In the genomic region with DNA sequence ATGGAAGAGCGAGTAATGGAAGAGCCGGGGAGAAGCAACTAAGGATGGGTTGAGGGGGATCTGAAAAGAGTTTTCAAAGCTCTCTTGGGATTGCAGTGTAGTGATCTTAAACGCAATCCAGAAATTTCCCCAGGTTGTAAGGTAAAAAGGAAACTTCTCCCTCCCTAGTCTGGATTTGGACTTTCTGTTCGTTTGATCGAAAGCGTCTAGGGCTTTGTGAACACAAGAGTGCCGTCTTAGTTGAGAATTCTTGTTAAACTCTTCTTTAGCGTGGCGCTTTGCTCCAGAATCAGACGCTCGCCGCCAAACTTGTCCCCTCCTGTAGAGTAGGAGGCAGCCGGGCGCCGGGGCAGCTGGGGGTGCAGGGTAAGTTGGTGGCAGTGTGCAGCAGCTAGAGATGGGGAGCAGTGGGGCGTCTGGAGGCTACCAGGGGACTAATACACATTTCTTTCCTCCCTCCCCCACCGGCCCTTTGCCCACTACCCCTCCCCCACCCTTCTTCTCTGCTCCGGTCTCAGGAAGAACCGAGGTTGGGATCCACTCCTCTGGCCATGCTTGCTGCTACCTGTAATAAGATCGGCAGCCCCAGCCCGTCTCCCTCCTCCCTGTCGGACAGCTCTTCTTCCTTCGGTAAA, we compare ENCODE assay signal across 7 mouse cellular contexts. TPM values are rescaled to one million over a fixed set of nuclear protein-coding genes. Genes with fewer than 3 reads are reported as not detected.
A peak's percentile ranks its signal among the peaks of the same experiment; 100 is the strongest.
DNase-seq lines count a peak whose midpoint lies in the region; ATAC-seq and TF ChIP-seq lines count a peak whose summit lies in the region.

No protein-coding gene starts in this region.

- TF ChIP-seq POLR2A in small intestine, adult 2 months (IDR thresholded peaks at IDR 0.05; ENCODE audit: low read depth, low read length): no peak

- peak overlapping the region; percentile 87 for H3K4me2 ChIP-seq in lung, embryonic 15.5 days
- peak overlapping the region; percentile 61 for H3K4me2 ChIP-seq in forebrain, embryonic 14.5 days (ENCODE audit: low read length)
- peak overlapping the region; percentile 61 for H3K4me2 ChIP-seq in limb, embryonic 13.5 days (replicated peaks)

- peaks cover 24% of the 10 kb centered on the region for H3K4me1 ChIP-seq in lung, embryonic 15.5 days
- peaks cover 3% of the 10 kb centered on the region; the same call in 1 of the 2 replicates for H3K4me1 ChIP-seq in forebrain, embryonic 14.5 days (ENCODE audit: control insufficient read depth, insufficient read depth, low read length)
- peaks cover 30% of the 10 kb centered on the region for H3K4me1 ChIP-seq in limb, embryonic 13.5 days
- peaks cover 18% of the 10 kb centered on the region for H3K4me1 ChIP-seq in small intestine, adult 2 months (ENCODE audit: control insufficient read depth, insufficient read depth, insufficient read length, low read length)

- no peaks in the 10 kb centered on the region for H3K9me3 ChIP-seq in lung, embryonic 15.5 days
- no peaks in the 10 kb centered on the region for H3K9me3 ChIP-seq in forebrain, embryonic 14.5 days (replicated peaks; ENCODE audit: control insufficient read depth, low read length)
- no peaks in the 10 kb centered on the region for H3K9me3 ChIP-seq in limb, embryonic 13.5 days

- no peak overlapping the region for H3K9ac ChIP-seq in lung, embryonic 15.5 days
- peak overlapping the region; percentile 75 for H3K9ac ChIP-seq in forebrain, embryonic 14.5 days (ENCODE audit: low read length)
- H3K9ac ChIP-seq in limb, embryonic 13.5 days: peak overlapping the region; percentile 31; the same call in 1 of the 2 replicates

- peak overlapping the region; percentile 17 for H3K4me3 ChIP-seq in lung, embryonic 15.5 days
- peak overlapping the region; percentile 46 for H3K4me3 ChIP-seq in forebrain, embryonic 14.5 days (ENCODE audit: low read depth, low read length)
- peak overlapping the region; percentile 47 for H3K4me3 ChIP-seq in limb, embryonic 13.5 days
- H3K4me3 ChIP-seq in small intestine, adult 2 months (ENCODE audit: low read depth, low read length): peak overlapping the region; percentile 40

- no peak for TF ChIP-seq CTCF in small intestine, adult 2 months (IDR thresholded peaks at IDR 0.05; ENCODE audit: extremely low read depth, insufficient read length, insufficient replicate concordance, low read depth, low read length)

- WGBS in lung, embryonic 15.5 days: 4% methylated on average over 22 of the region's 23 CpGs
- WGBS in forebrain, embryonic 14.5 days: 0% methylated on average over 23 of the region's 23 CpGs
- WGBS in limb, embryonic 13.5 days: under 1% methylated on average over 23 of the region's 23 CpGs
- 3% methylated on average over 23 of the region's 23 CpGs for WGBS in small intestine, adult 2 months

- H3K27ac ChIP-seq in lung, embryonic 15.5 days: no peak overlapping the region
- peak overlapping the region; percentile 82 for H3K27ac ChIP-seq in forebrain, embryonic 14.5 days (ENCODE audit: low read depth, low read length)
- H3K27ac ChIP-seq in limb, embryonic 13.5 days: no peak overlapping the region
- H3K27ac ChIP-seq in small intestine, adult 2 months (ENCODE audit: insufficient read depth, low read depth, low read length): no peak overlapping the region

- no peak for DNase-seq in lung, postnatal 10 days
- DNase-seq in forebrain, embryonic 14.5 days (ENCODE audit: low spot score): no peak
- no peak for DNase-seq in MN1 (ENCODE audit: low spot score)
- no peak for DNase-seq in Muller cell, postnatal 12 days (ENCODE audit: inconsistent ontology term)

- ATAC-seq in lung, embryonic 15.5 days (ENCODE audit: borderline replicate concordance, extremely low read depth, low FRiP score, low TSS enrichment): no peak
- peak; percentile 16; the same call in 1 of the 2 replicates for ATAC-seq in forebrain, embryonic 14.5 days
- no peak for ATAC-seq in limb, embryonic 13.5 days (ENCODE audit: low FRiP score, low read depth)

- H3K36me3 ChIP-seq in lung, embryonic 15.5 days: no peaks in the 10 kb centered on the region
- H3K36me3 ChIP-seq in forebrain, embryonic 14.5 days (ENCODE audit: control insufficient read depth, insufficient read depth, low read length): no peaks in the 10 kb centered on the region
- no peaks in the 10 kb centered on the region for H3K36me3 ChIP-seq in limb, embryonic 13.5 days
- no peaks in the 10 kb centered on the region for H3K36me3 ChIP-seq in small intestine, adult 2 months (ENCODE audit: control insufficient read depth, insufficient read depth, low read length)

- H3K27me3 ChIP-seq in lung, embryonic 15.5 days: peaks cover 93% of the 10 kb centered on the region
- peaks cover 40% of the 10 kb centered on the region for H3K27me3 ChIP-seq in forebrain, embryonic 14.5 days (replicated peaks; ENCODE audit: control insufficient read depth, insufficient read depth, low read length)
- peaks cover 90% of the 10 kb centered on the region for H3K27me3 ChIP-seq in limb, embryonic 13.5 days
- peaks cover 56% of the 10 kb centered on the region for H3K27me3 ChIP-seq in small intestine, adult 2 months (ENCODE audit: control insufficient read depth, insufficient read depth, low read length)

RNA-seq across cellular contexts. Expression of a gene that starts 1.8 kb away (rescaled TPM):
- polyA plus RNA-seq in lung, embryonic 15.5 days (2015; fragmentation: Nextera tagmentation; extraction: Ambion mirVana): 0.06 TPM in 1 of 2 replicates, not detected in the other
- 10.6 and 11.3 TPM in 2 replicates for polyA plus RNA-seq in forebrain, embryonic 14.5 days (2014; fragmentation: Nextera tagmentation; extraction: Ambion mirVana)
- 2.2 and 2.9 TPM in 2 replicates for polyA plus RNA-seq in limb, embryonic 13.5 days (2015; fragmentation: Nextera tagmentation; extraction: Ambion mirVana)
- polyA plus RNA-seq in small intestine, adult 2 months (2012; rRNA removed): not detected in 2 replicates
